Mouse (Mus musculus) midbrain, embryonic 16.5 days (tissue): ENCODE results near the gene Mfsd9. TPM values are rescaled to one million over a fixed set of nuclear protein-coding genes. Genes with fewer than 3 reads are reported as not detected.

Source experiments
- ATAC-seq: fragments of 200-750 bp; cut with Nextera tagmentation; 2 replicates; pipeline ENCODE4 v1.8.0; 2017; ENCODE audit warnings: moderate TSS enrichment
- H3K27ac ChIP-seq: fragments of 300-500 bp; sonication (generic); 2 replicates; pipeline ENCODE4 v1.5.1; 2014; ENCODE audit warnings: mild to moderate bottlenecking, low read length, mixed read lengths
- H3K27me3 ChIP-seq: fragments of 300-500 bp; sonication (generic); 2 replicates; pipeline ENCODE4 v1.6.1; 2014; ENCODE audit warnings: low read depth, low read length, mixed read lengths; ENCODE audit not compliant: control insufficient read depth, insufficient read depth
- H3K36me3 ChIP-seq: fragments of 300-500 bp; sonication (generic); 2 replicates; pipeline ENCODE4 v1.6.1; 2014; ENCODE audit warnings: mild to moderate bottlenecking, low read length, moderate library complexity, mixed read lengths; ENCODE audit not compliant: control insufficient read depth, insufficient read depth
- H3K4me1 ChIP-seq: fragments of 300-500 bp; sonication (generic); 2 replicates; pipeline ENCODE4 v1.6.1; 2014; ENCODE audit warnings: mild to moderate bottlenecking, low read length, mixed read lengths; ENCODE audit not compliant: control insufficient read depth, insufficient read depth
- H3K4me2 ChIP-seq: fragments of 300-500 bp; sonication (generic); 2 replicates; pipeline ENCODE4 v1.6.1; 2014; ENCODE audit warnings: mild to moderate bottlenecking, low read length, mixed read lengths
- H3K4me3 ChIP-seq: fragments of 300-500 bp; sonication (generic); 2 replicates; pipeline ENCODE4 v1.5.1; 2014; ENCODE audit warnings: low read depth, mild to moderate bottlenecking, low read length, moderate library complexity, mixed read lengths
- H3K9ac ChIP-seq: fragments of 300-500 bp; sonication (generic); 2 replicates; pipeline ENCODE4 v1.6.1; 2014; ENCODE audit warnings: low read depth, low read length, mixed read lengths
- H3K9me3 ChIP-seq: fragments of 300-500 bp; sonication (generic); replicated peaks from 2 replicates; pipeline ENCODE4 v1.6.1; 2014; ENCODE audit warnings: mild to moderate bottlenecking, low read length, mixed read lengths; ENCODE audit not compliant: control insufficient read depth, poor library complexity, severe bottlenecking
- WGBS: fragments of 180-500 bp; shearing (Covaris S2); extraction: QIAGEN DNeasy Blood & Tissue Kit; methylation state at CpG from one replicate; pipeline ENCODE4 v1.1.7; 2014; 5-methylcytosine and 5-hydroxymethylcytosine counted together
- polyA plus RNA-seq: library from polyadenylated mRNA; unstranded; fragments of >200 nt; fragmentation: Nextera tagmentation; extraction: Ambion mirVana; gene quantifications from 2 replicates; pipeline ENCODE4 v1.2.1, GENCODE M21; 2015

Mfsd9 gene
- polyA plus RNA-seq, 1 experiment from 2014 or later, result 8.2 TPM

DNA sequence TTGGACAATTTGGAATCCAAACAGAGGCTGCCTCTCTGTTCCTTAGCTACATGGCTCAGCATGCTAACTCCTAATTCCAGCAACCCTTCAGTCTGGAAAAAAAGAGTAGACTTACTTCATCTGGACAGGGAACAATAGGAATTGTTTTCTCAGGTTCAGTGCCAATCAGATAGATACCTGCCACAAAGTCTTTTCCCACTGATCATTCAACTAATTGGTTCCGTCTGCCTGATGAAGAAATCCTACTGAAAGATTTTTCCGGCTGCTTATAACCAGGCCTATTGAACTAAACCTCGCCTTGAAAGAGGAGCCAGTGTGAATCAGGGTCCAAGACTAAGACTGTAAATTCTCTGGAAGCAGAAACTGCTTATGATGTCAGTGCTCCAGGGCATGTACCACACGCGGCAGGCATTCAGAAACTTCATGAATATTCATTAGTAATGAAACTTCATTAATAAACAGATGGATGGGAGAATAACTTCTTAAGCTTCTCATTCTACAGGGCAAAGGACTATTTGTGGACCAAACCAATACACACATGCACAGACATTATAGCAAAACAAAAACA lies 737 bp downstream of the Mfsd9 start:
- Histone ChIP-seq H3K4me2 (peak overlapping the region; percentile 89), H3K27me3 (no peaks in the 10 kb centered on the region), H3K36me3 (no peaks in the 10 kb centered on the region), H3K4me3 (peak overlapping the region; percentile 77), H3K4me1 (peaks cover 15% of the 10 kb centered on the region; the same call in 1 of the 2 replicates), H3K9me3 (no peaks in the 10 kb centered on the region), H3K9ac (peak overlapping the region; percentile 70), H3K27ac (peak overlapping the region; percentile 68; the same call in 1 of the 2 replicates)
- WGBS, result 17% methylated on average over 5 of the region's 5 CpGs
- ATAC-seq, result peak; percentile 73

DNA sequence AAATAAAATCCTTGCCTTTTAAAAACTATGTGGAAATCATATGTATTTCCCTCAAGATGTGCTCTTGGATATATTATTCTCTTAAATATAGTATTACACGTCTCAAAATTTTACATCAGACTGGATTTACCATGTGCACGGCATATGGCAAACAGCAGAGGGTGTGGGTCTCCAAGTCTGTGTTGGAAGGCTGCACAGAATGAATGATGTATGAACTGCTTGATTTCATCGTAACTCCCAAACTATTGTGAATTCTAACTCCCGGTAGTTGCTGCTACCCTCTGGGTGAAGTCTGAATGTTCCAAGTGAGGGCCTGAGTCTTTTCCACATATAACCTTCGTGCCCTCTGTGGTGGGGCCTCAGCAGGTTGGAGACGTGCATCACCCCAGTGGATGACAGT lies 1.5 kb downstream of the Mfsd9 start:
- Histone ChIP-seq H3K36me3 (0 out of 2 replicates have a peak, but pooled peaks cover 3% of the 10 kb centered on the region), H3K9ac (no peak overlapping the region), H3K4me3 (no peak overlapping the region), H3K27ac (no peak overlapping the region), H3K9me3 (no peaks in the 10 kb centered on the region), H3K27me3 (no peaks in the 10 kb centered on the region), H3K4me1 (peaks cover 15% of the 10 kb centered on the region; the same call in 1 of the 2 replicates), H3K4me2 (no peak overlapping the region)
- WGBS, result 80% methylated on average over 6 of the region's 6 CpGs
- no peak for ATAC-seq

- no peak for ATAC-seq
- H3K4me2 ChIP-seq, result no peak overlapping the region
- no peak overlapping the region for H3K27ac ChIP-seq
- no peaks in the 10 kb centered on the region for H3K27me3 ChIP-seq
- H3K9me3 ChIP-seq, result no peaks in the 10 kb centered on the region
- WGBS, result 90% methylated on average over 11 of the region's 11 CpGs
- H3K4me3 ChIP-seq, result no peak overlapping the region
- H3K9ac ChIP-seq, result no peak overlapping the region
- peaks cover 13% of the 10 kb centered on the region; the same call in 1 of the 2 replicates for H3K4me1 ChIP-seq
- H3K36me3 ChIP-seq, result peaks cover 9% of the 10 kb centered on the region; the same call in 1 of the 2 replicates
Observed at GRCm38 (mm10) chr1:40785876-40786445, 4.5 kb downstream of the Mfsd9 start.

DNA sequence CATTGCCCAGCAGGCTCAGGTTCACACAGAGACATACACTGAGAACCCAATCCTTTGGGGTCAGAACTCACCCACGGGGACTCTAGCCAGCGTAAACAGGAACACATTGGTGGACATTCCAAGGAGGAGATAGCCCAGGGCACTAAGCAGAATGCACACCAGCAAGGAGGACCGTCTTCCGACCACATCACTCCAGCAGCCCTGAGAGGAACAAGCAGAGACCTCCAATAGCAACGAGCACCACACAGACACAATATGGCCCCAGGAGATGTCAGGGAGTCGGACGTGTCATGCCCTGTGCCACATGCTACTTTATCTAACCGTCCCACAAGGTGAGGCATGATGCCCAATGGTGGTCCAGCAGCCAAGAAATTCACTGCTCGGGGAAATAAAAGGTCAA lies 6.2 kb downstream of the Mfsd9 start:
- Histone ChIP-seq H3K27me3 (no peaks in the 10 kb centered on the region), H3K27ac (no peak overlapping the region), H3K4me3 (no peak overlapping the region), H3K4me1 (peaks cover 2% of the 10 kb centered on the region; the same call in 1 of the 2 replicates), H3K36me3 (peaks cover 21% of the 10 kb centered on the region), H3K9me3 (peaks cover 5% of the 10 kb centered on the region; the same call in 1 of the 2 replicates), H3K4me2 (no peak overlapping the region), H3K9ac (no peak overlapping the region)
- WGBS, result 95% methylated on average over 9 of the region's 9 CpGs
- no peak for ATAC-seq

GRCm38 (mm10) chr1:40783450-40783849 lies 7.0 kb downstream of the Mfsd9 start:
- Histone ChIP-seq H3K4me2 (no peak overlapping the region), H3K4me1 (no peaks in the 10 kb centered on the region), H3K27me3 (no peaks in the 10 kb centered on the region), H3K27ac (no peak overlapping the region), H3K9me3 (peaks cover 9% of the 10 kb centered on the region; the same call in 1 of the 2 replicates), H3K4me3 (no peak overlapping the region), H3K36me3 (peaks cover 29% of the 10 kb centered on the region), H3K9ac (no peak overlapping the region)
- ATAC-seq, result no peak
- 98% methylated on average over 7 of the region's 7 CpGs for WGBS

- 90% methylated on average over 3 of the region's 3 CpGs for WGBS
- Histone ChIP-seq H3K9me3 (peaks cover 9% of the 10 kb centered on the region; the same call in 1 of the 2 replicates), H3K27me3 (no peaks in the 10 kb centered on the region), H3K27ac (no peak overlapping the region), H3K4me3 (no peak overlapping the region), H3K4me2 (no peak overlapping the region), H3K4me1 (no peaks in the 10 kb centered on the region), H3K9ac (no peak overlapping the region), H3K36me3 (peaks cover 36% of the 10 kb centered on the region)
- no peak for ATAC-seq
Observed at GRCm38 (mm10) chr1:40776763-40777162, 13.7 kb downstream of the Mfsd9 start.

DNA sequence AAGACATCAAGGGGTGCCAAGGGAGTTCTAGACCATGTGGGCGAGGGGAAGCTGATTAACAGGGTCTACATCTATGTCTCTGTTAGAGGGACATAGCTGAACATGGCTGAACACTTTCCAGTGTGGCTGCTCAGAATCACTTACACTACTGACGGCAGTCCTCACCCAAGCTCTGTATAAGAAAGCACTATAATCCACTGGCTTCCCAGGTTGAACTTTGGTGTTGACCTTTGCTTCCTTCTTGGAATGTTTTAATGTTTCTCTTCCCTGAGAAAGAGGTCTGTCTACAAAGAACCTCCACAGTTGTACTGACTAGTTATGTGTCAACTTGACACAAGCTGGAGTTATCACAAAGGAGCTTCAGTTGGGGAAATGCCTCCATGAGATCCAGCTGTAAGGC lies 14.4 kb downstream of the Mfsd9 start:
- Histone ChIP-seq H3K36me3 (peaks cover 36% of the 10 kb centered on the region), H3K9ac (no peak overlapping the region), H3K4me2 (no peak overlapping the region), H3K4me1 (no peaks in the 10 kb centered on the region), H3K27ac (no peak overlapping the region), H3K9me3 (peaks cover 9% of the 10 kb centered on the region; the same call in 1 of the 2 replicates), H3K4me3 (no peak overlapping the region), H3K27me3 (no peaks in the 10 kb centered on the region)
- ATAC-seq, result no peak
- 82% methylated on average over 2 of the region's 2 CpGs for WGBS

GRCm38 (mm10) chr1:40774040-40774439 lies 16.4 kb downstream of the Mfsd9 start:
- no peak overlapping the region for H3K27ac ChIP-seq
- ATAC-seq, result no peak
- H3K9me3 ChIP-seq, result peaks cover 3% of the 10 kb centered on the region; the same call in 1 of the 2 replicates
- H3K4me1 ChIP-seq, result no peaks in the 10 kb centered on the region
- H3K9ac ChIP-seq, result no peak overlapping the region
- H3K4me3 ChIP-seq, result no peak overlapping the region
- 95% methylated on average over 10 of the region's 10 CpGs for WGBS
- H3K27me3 ChIP-seq, result no peaks in the 10 kb centered on the region
- no peak overlapping the region for H3K4me2 ChIP-seq
- peaks cover 21% of the 10 kb centered on the region for H3K36me3 ChIP-seq

DNA sequence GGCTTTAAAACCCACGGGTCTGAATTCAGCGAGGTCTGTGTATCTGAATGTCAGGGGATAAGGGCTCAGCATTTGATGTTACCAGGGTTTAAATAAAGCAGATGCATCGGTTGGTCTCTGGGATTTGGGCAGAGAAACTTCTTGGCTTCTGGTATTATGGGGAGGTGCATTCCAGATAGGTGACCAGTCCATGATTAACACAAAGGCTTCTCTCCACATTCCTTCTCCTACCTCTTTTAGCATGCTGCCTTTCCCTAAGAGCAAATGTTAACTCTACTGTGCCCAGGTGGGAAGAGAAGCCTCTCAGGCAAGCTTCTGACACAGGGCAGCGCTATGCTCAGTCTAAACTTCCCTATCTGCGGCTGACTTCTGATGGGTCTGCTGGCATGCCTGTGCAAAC lies 17.3 kb downstream of the Mfsd9 start:
- Histone ChIP-seq H3K27me3 (no peaks in the 10 kb centered on the region), H3K9ac (no peak overlapping the region), H3K27ac (no peak overlapping the region), H3K36me3 (peaks cover 14% of the 10 kb centered on the region), H3K4me1 (no peaks in the 10 kb centered on the region), H3K4me2 (no peak overlapping the region), H3K9me3 (no peaks in the 10 kb centered on the region), H3K4me3 (no peak overlapping the region)
- ATAC-seq, result no peak
- WGBS, result 92% methylated on average over 5 of the region's 5 CpGs
